Mouse (Mus musculus): Measurements from ENCODE around the gene Adamtsl1.

The Adamtsl1 gene

DNA sequence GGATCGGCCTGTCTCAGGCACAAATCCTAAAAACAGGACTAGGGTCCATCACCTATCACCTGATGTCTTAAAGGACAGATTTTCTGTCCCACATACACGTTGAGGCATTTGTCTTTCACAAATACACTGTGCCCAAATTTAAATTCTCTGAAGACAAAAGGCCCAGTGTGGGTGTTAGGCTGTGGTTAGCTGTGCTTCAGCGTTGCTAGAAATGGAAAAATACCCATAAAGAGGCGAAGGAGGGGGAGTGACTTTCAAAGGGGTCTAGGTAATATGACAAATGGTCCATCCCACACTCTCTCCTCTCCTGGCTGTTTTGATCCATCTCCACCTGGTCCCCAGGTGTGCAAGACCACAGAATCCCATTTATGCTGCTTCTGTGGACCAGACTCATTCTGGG lies 404.4 kb downstream of the Adamtsl1 start:
- DNase-seq (ENCODE audit: low spot score in 2 of 2) = no peak

DNA sequence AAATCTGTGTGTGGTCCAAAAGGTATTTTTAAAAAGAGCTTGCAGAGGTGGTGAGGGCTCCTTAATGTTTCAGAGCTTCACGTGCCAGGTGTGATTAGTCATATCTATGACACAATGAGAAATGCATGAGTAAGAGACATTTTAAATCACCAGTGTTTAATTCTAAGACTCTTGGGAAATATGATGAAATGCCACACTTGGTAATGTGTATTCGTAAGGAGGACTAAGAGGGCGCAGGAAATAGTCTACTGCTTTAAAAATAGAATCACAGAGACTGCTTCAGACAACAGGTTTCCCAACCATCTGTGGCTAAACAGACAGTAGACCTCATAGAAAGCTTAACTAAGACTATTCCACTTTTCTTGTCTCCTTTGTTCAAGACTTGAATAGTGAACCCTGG lies 406.5 kb downstream of the Adamtsl1 start:
- DNase-seq (ENCODE audit: low spot score in 2 of 2) = no peak

DNA sequence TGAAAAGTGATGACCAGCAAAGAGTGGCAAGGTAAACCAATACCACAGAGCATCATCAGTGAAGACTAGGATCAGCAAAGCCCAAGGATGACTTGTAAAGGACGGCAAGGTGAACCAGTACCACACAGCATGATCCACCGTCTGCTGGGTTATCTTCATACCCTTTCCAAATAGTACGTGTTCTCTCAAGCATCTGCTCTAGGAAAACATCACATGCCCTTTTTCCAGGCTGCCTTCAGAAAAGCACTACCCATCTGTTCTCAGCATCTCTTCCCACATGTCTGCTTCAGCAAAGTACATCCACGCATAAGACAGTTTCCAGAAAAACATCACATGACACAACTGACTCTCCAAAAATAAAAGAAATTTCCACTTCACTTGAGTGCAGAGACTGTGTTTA lies 408.8 kb downstream of the Adamtsl1 start:
- no peak for DNase-seq (ENCODE audit: low spot score in 2 of 2)

DNA sequence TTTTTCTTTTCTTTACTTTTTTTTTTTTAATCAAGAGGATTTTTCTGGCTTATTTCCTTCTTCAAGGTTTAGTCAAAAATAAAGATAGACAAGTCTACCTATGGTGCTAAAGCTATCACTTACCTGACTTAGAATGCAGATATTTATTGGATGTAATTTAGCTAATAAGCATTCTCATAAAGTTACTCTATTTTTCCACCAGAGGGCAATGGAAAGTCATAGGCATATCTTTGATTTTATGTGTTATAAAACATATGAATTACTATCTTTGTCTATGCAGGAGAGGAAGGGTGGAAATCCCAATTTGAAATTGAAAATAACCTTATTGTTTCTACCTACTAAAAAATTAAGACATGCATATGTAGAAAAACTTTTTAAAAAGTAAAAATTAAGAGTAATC lies 418.2 kb downstream of the Adamtsl1 start:
- DNase-seq (ENCODE audit: low spot score in 2 of 2) = no peak

DNA sequence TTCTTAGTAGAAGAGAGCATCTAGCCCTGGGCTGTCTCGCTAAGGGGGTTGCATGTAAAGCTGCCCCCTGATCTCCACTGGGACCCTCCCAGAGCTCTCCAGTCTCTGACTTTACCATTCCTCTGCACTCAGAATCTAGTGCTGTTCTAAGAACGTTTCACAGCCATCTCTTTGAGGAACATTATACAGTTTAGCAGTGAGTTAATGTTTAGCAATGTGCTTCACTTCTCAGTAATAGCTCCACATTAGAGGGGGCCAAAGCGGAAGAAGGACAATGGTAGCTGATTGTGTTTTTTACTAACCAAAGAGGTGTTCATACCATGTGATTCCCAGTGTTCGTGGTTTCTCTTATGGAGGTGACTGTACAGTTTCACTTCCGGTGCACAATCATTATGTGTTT lies 425.5 kb downstream of the Adamtsl1 start:
- no peak for DNase-seq (ENCODE audit: low spot score in 2 of 2)

DNA sequence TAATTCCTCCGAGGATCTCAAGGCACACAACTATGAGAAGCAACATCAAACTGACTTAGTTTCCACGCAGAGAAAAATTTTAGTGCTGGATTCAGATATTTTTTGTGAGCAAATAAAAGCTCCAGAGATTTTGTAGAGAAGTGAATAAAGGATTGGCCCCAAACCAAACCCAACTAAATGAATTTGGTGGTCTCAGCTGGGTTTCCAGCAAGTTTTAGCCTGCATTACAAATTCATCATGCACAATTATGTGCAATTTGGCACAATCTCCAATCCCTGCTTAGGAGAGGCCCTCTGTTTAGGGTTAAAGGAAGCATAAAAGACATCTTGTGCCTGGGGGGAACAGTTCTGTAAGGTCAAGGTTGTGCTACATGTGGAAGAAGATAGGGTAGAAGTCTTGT lies 427.9 kb downstream of the Adamtsl1 start:
- no peak for DNase-seq (ENCODE audit: low spot score in 2 of 2)

DNA sequence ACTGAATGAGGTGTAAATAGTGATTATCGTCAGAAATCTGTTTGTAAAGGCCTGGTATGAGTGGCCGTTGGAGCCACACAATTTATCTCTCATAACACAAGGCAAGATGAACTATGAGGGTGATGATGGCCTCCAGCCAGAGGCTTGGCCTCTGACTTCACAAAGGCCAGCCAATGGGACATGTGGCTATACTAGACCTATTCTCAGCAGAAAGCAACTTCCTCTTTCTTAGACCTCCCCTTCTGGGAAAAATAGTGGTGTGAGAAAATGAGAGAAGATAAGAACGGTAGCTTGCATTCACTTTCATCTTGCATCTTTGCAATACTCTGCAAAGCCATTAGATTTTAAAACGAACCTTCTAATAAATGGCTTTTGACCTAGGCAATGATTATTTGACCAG lies 439.6 kb downstream of the Adamtsl1 start:
- DNase-seq (ENCODE audit: low spot score in 2 of 2) = no peak

DNA sequence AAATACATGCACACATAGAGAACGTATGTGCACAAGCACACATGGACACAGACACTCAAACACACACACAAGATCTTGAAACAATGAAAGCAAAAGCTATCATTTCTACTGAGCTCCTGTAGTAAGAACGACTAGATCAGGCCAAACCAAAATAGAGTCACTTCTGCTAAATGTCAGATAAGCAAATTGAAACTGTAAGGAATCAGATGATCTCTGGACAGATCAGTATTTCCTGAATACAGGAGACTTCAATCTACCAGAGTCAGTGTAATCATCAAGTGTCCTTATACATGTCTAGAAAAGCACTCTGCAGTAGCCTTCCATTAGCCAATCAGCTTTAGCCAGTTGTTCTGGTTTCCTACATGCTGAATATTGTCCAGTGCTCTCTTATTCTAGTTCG lies 441.4 kb downstream of the Adamtsl1 start:
- DNase-seq (ENCODE audit: low spot score in 2 of 2) = no peak

DNA sequence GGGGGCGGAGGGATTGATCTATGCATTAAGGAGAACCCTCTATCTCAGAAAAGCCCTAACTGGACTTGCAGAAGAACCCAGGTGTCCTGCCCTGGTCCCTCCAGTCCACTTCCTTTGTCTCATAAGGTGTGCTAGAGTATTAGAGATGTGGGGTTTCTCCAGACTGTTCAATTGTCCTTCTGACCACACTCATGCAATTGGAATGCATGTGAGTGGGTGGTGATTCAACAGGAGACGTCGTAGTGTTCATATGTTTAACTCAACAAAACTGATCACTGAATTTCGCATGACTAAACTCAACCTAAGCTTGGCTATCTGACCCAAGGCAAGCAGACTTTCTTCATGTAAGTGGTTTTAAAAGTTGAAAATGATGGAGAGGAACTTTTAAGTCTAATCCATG lies 443.3 kb downstream of the Adamtsl1 start:
- DNase-seq (ENCODE audit: low spot score in 2 of 2) = no peak

DNA sequence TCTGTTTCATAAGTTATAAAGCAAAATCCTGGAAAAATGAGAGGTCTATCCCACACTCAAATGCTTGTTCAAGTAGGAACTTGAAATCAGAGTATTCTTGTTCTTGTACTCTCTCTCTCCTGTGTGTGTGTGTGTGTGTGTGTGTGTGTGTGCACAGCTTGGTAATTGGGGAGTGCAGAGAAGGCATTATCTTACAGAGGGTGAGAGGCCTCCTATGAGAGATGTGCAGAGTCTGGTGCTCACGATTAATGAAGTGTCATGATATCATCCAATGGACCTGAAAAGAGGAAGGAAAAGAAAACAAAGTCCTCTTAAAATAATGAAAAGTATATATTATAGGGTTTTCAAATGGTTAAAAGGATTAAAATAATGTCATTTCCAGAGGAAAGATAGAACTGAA lies 443.9 kb downstream of the Adamtsl1 start:
- DNase-seq (ENCODE audit: low spot score in 2 of 2) = no peak

DNA sequence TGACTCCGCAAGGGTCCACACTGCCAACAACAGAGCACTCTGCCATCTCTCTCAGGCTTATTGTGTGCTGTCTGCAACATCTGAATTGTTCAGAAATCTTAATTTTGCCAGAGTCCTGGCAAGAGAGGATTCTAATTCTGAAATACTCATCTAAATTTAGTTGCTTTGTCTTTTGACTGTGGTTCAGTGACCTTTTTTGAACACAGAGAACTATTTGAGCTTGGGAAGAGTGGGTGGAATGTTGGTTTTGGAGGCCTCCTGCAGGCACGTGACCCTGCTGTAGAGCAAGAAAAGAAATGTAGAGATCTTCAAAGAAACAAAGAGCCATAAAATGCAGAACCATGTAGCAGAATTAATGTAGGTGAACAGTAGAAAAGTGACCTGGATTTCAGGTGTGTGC lies 445.0 kb downstream of the Adamtsl1 start:
- no peak for DNase-seq (ENCODE audit: low spot score in 2 of 2)

DNA sequence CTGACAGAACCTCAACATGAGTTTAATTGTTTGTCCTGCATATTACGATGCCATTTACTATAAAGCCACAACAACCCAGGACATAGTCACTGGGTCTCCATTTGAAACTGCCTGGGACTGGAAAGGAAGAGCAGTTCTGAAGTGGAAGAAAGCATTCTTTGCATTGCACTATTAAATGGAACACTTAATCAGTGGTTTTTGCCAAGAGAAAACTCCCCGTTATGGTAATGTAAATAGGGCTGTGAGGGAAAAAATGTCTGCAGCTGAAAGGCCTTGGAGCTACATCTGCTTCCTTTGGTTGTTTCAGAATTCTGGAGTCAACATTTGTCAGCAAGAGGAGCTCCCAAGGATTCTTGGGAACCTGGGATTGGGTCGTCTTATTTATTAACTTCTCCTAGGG lies 462.2 kb downstream of the Adamtsl1 start:
- DNase-seq (ENCODE audit: low spot score in 2 of 2) = no peak

DNA sequence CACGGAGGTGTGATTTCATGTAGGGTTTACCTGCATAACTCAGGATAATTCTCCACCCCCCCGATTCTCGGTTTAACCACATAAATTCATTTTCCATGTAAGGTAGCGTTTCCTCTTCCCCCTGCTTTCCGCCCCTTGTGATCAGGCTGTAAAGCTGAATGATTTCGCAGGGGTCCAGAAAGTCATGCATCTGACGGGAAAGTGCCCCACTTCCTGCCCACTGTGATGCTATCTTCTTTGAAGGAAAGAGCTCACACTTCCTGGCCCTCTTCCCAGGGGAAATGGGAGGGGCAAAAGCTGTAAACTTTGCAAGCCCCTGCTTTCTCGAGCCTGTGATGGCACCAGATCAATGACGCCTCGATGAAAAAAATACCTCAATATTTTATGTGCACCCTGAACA lies 465.2 kb downstream of the Adamtsl1 start:
- no peak for DNase-seq (ENCODE audit: low spot score in 2 of 2)

DNA sequence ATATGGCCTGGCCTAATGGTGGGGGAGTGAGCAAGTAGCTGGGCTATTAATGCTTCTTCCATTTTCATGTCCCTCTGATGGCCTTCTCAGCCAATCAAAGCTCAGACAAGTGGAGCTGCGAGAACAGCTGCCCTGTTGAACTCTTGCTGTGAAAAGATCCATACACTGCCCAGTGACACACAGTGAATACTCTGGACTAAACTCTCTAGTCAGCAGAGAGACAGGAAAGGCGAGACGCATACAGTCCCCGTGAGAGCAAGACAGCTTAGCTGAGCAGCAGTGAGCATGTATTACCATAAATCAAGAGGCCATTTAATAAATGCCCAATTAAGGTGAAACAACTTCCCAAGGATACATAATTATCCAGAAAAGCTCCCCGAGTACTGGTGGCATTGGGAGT lies 492.6 kb downstream of the Adamtsl1 start:
- no peak for DNase-seq (ENCODE audit: low spot score in 2 of 2)

DNA sequence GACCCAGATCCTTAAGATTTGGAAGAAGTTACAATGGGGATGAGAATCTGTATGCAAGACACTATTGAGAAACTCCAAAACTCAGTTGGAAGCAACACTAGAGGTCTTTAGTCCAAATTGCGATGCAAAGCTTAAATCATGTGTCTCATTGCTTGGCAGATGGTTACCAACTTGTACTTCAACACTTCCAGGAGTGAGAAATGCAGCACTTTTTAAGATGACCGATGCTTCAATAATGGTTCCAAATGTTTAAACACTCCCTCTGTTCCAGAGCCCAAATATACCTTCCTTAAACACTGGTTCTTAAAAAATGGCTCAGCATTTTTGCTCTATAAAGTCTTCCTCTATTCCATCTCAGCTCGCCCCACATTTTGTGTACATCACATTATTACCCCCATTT lies 499.7 kb downstream of the Adamtsl1 start:
- DNase-seq (ENCODE audit: low spot score in 2 of 2) = no peak

DNA sequence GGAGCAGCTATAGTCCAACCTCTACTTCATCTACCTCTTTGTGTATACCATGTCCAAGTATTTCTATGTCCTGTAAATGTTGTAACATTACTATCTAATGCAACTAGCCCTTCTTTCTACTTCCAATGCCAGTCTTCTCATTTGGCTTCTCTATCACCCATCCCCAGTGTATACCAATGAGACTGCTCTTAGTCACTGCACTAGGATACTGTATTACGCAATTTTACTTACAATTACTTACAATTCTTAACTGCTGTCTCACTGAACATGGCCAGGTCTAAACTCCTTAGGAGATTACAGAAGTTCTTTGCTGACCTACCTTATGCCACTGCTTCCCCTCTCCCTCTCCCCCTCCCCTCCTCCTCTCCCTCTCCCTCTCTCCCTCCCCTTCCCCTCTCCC lies 505.0 kb downstream of the Adamtsl1 start:
- DNase-seq (ENCODE audit: low spot score in 2 of 2) = no peak

DNA sequence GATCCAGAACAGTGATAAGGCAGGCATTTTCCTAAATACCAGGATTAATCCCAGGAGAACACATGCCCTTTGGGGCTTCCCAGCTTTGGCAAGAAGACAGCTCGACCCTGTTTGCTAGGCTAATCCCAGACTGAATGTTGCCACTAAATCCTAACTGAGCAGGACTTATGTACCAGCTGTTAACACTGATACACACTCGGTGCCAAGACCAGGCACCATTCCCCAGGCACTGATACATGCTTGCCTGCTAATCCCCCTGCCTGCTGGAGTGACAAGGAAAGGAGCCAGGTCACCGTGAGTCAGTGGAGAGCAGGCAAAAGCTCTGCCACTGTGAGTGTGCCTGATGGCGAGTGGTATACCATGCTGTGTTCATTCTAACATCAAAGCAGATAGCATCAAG lies 505.6 kb downstream of the Adamtsl1 start:
- no peak for DNase-seq (ENCODE audit: low spot score in 2 of 2)

DNA sequence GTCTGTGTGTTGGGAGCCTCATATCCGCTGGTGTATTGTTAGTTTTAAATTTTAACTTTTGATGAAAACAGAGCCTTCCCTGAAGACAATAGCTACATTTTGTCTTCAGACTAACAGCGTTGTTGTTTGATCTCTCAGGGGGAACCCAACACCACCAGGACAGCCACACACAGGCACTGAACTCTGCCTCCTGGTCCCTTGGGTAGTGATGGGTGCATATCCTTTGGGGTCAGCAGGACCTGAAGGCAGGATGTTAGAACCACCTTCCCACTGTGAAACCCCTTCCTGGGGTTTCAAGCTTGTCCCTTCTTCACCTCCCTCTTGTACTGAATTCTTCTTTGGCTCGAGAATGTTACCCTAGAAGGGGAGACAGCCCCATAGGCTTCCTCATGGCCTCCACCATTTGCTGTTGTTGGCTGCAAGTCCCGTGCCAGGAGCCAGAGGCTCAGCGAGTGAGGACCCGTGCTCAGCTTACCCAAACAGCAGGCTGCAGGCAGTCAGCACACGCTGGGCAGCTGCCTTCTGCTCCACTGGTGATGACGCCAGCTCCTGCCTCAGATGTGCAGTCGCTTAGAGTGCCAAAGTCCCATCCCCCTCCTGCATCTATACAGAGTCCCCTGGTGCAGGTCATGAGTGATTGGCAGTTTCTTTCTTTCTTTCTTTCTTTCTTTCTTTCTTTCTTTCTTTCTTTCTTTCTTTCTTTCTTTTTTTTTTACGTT lies 506.6 kb downstream of the Adamtsl1 start:
- DNase-seq (ENCODE audit: low spot score in 2 of 2) = no peak

DNA sequence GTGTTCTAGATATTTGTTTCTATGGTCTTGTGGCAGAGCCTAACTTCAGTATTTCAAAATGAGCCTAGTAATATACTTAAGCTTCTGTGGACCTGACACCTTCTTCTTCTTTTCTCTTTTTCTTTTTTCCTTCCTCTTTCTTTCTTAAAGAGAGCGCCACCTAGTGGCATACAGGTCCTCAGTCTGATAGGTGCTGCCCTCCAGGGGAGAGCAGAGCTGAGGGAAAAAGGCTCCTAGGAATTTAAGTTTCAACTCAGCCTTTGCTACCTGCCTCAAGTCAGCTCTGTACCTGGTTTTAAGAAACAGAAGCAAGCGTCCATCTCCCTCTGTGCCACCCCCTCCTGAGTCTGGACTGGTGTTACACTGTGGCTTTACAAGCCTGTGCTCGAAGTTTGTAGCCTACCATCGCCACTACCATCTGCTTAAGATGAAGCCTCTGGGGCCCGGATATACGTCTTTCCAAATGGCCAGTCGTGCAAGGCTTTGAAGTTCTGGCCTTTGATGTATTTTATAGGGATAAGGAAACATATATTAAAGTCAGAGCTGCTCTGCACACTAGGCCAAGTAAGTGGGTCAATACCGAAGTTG lies 510.7 kb downstream of the Adamtsl1 start:
- no peak for DNase-seq (ENCODE audit: low spot score in 2 of 2)

DNA sequence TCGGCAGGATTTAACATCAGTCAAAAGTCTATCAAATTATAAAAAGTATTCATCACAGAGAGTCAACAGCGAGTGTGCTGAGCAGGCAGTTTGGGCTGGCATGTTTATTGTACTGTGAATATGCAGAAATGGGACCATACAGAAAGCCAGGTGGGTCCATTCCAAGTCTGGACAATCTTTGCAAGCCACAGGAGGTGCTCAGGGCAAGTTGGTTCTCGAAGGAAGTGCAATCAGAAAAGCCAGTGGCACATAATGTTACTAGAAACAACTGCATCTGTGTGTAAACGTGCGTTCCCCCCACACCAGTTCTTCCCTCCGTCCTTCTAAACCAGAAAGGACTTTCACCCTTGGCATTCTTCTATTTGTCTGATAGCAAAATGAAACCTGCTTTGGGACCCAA lies 515.5 kb downstream of the Adamtsl1 start:
- no peak for DNase-seq (ENCODE audit: low spot score in 2 of 2)

DNA sequence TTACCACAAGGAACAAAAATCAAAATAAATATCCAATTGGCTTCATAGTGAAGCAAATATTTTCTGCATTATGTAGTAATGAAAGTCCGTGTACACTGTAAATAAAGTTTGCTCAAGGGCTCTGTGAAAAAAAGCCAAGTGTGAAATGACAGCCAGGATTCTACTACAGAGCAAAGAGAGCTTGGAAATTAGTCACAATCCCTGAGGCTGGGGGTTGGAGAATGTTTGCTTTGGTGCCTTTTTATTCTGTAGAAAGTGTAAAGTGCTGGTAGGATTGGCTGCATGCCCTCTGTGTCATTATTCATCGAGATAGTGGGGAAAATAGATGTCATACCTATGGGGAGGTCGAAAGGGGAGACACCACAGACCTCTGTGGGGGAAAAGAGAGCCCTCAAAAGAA lies 516.2 kb downstream of the Adamtsl1 start:
- DNase-seq (ENCODE audit: low spot score in 2 of 2) = no peak

DNA sequence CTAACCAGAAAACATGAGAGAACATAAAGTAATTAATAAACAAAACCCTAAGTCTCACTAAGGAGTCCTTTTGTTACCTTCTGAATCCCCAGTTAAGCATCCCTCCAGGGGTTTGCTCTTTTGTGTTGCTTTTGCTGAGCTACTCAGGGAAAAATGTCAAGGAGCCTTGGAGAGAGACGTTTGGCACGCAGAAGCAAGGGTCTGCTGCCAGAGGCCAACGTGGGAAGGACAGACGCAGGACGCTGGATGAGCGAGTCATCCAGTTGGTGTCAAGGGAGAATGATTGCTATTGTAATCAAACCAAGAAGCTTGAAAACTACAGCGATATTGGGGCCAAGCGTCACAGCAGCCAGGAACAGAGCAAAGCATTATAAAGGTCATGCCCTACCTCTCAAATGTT lies 517.1 kb downstream of the Adamtsl1 start:
- no peak for DNase-seq (ENCODE audit: low spot score in 2 of 2)

DNA sequence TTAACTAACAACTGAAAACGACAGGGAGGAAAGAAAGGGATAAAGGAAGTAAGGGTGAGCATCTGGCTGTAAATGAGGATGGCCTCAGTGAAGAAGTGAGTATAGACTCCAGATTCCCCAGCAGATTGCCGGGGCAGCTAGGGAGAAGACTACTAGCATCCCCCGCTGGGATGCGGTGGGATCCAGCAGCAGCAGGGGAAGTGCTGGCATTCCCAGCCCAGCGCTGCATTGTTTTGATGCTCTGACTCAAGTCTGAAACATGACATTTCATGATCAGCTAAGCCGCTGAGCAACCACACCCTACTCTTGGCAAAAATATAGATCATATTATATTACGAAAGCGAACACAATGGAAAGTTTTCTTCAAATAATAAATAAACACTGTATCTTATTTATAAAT lies 526.9 kb downstream of the Adamtsl1 start:
- no peak for DNase-seq (ENCODE audit: low spot score in 2 of 2)

DNA sequence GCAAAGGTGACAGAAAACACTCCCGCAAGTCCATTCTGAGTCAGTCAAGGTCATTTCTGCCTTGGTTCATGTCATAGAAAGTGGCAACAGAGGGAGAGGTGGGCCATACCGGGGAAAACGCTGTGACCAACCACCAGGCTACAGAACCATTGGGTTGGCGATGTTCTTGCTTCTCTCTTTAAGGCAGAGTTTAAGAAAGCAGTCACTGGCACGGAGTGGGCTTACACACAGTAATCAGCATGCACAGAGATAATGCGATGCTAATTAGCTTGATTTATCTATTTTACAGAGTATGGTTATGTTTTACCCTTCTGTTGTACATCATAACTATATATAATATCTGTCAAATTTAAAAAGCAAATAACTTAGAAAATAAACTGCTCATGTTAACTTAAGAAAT lies 531.5 kb downstream of the Adamtsl1 start:
- no peak for DNase-seq (ENCODE audit: low spot score in 2 of 2)

Data from spleen, postnatal 36 days (tissue).